Mouse (Mus musculus): ENCODE data around the gene Gm21970. TPM values are rescaled to one million over a fixed set of nuclear protein-coding genes. Genes with fewer than 3 reads are reported as not detected.

Gene Gm21970
- polyA plus RNA-seq, 1 experiment from 2014 or later: not detected

- WGBS: 72% methylated on average over 3 of the region's 3 CpGs
- no peak overlapping the region for H3K9ac ChIP-seq
- no peaks in the 10 kb centered on the region for H3K27me3 ChIP-seq (replicated peaks)
- no peak overlapping the region for H3K4me2 ChIP-seq (replicated peaks)
- no peaks in the 10 kb centered on the region for H3K9me3 ChIP-seq
- H3K36me3 ChIP-seq: no peaks in the 10 kb centered on the region
- no peak for ATAC-seq
- H3K27ac ChIP-seq: no peak overlapping the region
- no peaks in the 10 kb centered on the region for H3K4me1 ChIP-seq (replicated peaks)
- no peak overlapping the region for H3K4me3 ChIP-seq (replicated peaks)
Observed at GRCm38 (mm10) chr16:91462644-91463043, 71.1 kb downstream of the Gm21970 start.

DNA sequence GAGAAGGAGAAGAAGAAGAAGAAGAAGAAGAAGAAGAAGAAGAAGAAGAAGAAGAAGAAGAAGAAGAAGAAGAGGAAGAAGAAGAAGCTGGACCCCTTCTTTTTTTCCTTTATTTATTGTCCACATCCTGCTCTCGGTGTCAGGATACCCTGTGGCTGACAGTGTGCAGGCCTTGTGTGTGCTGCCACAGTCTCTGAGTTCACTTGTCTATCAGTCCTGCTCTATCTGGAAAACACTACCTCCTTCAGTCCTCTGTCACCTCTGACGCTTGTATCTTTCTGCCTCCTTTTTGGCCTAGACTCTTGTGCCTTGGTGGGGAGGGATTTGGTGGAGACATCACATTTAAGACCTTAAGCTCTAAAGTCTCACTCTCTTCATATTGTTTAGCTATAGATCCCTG is 71.9 kb downstream of the Gm21970 start:
- no peak overlapping the region for H3K9ac ChIP-seq
- H3K4me3 ChIP-seq (replicated peaks): no peak overlapping the region
- no peaks in the 10 kb centered on the region for H3K36me3 ChIP-seq
- ATAC-seq: no peak
- H3K4me2 ChIP-seq (replicated peaks): no peak overlapping the region
- H3K27me3 ChIP-seq (replicated peaks): no peaks in the 10 kb centered on the region
- 78% methylated on average over 2 of the region's 2 CpGs for WGBS
- no peak overlapping the region for H3K27ac ChIP-seq
- no peaks in the 10 kb centered on the region for H3K9me3 ChIP-seq
- no peaks in the 10 kb centered on the region for H3K4me1 ChIP-seq (replicated peaks)

DNA sequence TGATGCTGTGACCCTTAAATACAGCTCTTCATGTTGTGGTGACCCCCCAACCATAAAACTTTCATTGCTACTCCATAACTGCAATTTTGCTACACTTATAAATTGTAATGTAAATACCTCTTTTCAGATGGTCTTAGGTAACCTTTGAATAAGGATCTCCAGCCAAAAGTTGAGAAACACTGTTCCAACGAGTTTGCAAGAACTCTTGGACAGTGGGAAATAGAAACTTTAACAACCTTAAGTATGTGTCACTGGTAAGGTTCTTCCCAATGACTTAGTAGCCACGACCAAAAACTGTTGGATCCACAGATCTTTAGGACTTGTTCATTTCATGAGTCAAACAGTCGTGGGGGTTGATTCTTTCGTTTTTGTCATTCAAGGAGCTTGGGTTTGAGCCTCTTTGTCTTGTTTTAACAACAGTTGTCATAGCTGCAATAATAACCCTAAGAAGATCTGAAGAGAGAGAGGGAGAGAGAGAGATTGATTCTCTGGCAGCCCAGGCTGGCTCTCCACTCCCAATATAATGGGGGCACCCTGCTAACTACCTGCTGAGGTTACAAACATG is 72.4 kb downstream of the Gm21970 start:
- peak overlapping the region; percentile 95 for H3K4me2 ChIP-seq (replicated peaks)
- no peak overlapping the region for H3K9ac ChIP-seq
- H3K9me3 ChIP-seq: no peaks in the 10 kb centered on the region
- H3K4me3 ChIP-seq (replicated peaks): peak overlapping the region; percentile 60
- no peaks in the 10 kb centered on the region for H3K27me3 ChIP-seq (replicated peaks)
- no peak for ATAC-seq
- 82% methylated on average over 4 of the region's 4 CpGs for WGBS
- no peaks in the 10 kb centered on the region for H3K4me1 ChIP-seq (replicated peaks)
- H3K36me3 ChIP-seq: no peaks in the 10 kb centered on the region
- H3K27ac ChIP-seq: no peak overlapping the region

GRCm38 (mm10) chr16:91464594-91465504 is 73.3 kb downstream of the Gm21970 start:
- WGBS: 2% methylated on average over 44 of the region's 44 CpGs
- Histone ChIP-seq H3K4me3 (replicated peaks) (peak overlapping the region; percentile 60), H3K36me3 (no peaks in the 10 kb centered on the region), H3K9ac (peak overlapping the region; percentile 63), H3K4me2 (replicated peaks) (peak overlapping the region; percentile 95), H3K9me3 (no peaks in the 10 kb centered on the region), H3K27ac (peak overlapping the region; percentile 70), H3K27me3 (replicated peaks) (no peaks in the 10 kb centered on the region), H3K4me1 (replicated peaks) (no peaks in the 10 kb centered on the region)
- ATAC-seq: peak; percentile 99

DNA sequence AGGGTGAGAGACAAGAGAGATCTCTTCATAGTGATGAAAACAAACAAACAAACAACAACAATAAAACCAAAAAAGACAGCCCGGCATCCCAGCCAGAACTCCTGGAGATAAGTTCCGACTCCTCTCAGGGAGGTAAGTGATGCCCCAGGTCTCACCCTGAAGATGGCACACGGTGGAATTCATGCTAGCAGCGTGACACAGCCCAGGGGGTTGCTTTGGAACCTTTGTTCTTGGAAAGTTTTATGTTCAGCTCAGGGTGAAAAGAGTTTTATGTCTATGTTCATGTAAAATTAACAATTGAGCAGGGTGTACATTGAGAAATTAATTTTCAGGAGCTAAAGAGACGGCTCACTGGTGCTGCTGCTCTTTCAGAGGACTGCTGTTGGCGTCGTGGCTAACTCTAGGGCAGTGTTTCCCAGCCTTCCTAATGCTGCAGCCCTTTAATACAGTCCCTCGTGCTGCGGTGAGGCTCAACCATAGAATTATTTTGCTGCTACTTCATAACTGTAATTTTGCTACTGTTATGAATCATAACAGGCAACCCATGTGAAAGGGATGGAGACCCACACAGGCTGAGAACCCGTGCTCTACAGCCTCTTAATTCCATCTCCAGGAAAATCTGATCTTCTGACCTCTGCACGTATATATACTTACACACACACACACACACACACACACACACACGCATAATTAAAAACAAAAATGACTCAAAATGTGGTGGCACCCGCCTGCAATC is 74.2 kb downstream of the Gm21970 start:
- 48% methylated on average over 13 of the region's 13 CpGs for WGBS
- Histone ChIP-seq H3K36me3 (no peaks in the 10 kb centered on the region), H3K9me3 (no peaks in the 10 kb centered on the region), H3K4me1 (replicated peaks) (no peaks in the 10 kb centered on the region), H3K4me3 (replicated peaks) (peak overlapping the region; percentile 60), H3K4me2 (replicated peaks) (peak overlapping the region; percentile 95), H3K27me3 (replicated peaks) (no peaks in the 10 kb centered on the region), H3K27ac (0 out of 2 replicates have a peak overlapping the region, but pooled peaks have one; percentile 46), H3K9ac (peak overlapping the region; percentile 63)
- no peak for ATAC-seq

- no peaks in the 10 kb centered on the region for H3K36me3 ChIP-seq
- no peak overlapping the region for H3K27ac ChIP-seq
- no peaks in the 10 kb centered on the region for H3K4me1 ChIP-seq (replicated peaks)
- H3K9ac ChIP-seq: no peak overlapping the region
- no peaks in the 10 kb centered on the region for H3K9me3 ChIP-seq
- no peaks in the 10 kb centered on the region for H3K27me3 ChIP-seq (replicated peaks)
- H3K4me2 ChIP-seq (replicated peaks): no peak overlapping the region
- WGBS: 55% methylated on average over 6 of the region's 6 CpGs
- no peak for ATAC-seq
- no peak overlapping the region for H3K4me3 ChIP-seq (replicated peaks)
Observed at GRCm38 (mm10) chr16:91466566-91466965, 75.0 kb downstream of the Gm21970 start.

Other genes with a start within 250 kb of the Gm21970 start
- not detected in 2 replicates for gene Olig2, start 166.3 kb upstream of the Gm21970 start, polyA plus RNA-seq (2015; fragmentation: Nextera tagmentation; extraction: Ambion mirVana)
- 0.13 TPM in 1 of 2 replicates, not detected in the other for gene Olig1, start 121.9 kb upstream of the Gm21970 start, polyA plus RNA-seq (2015; fragmentation: Nextera tagmentation; extraction: Ambion mirVana)
- 43.9 and 44.5 TPM in 2 replicates for gene Ifnar2, start 18.9 kb upstream of the Gm21970 start, polyA plus RNA-seq (2015; fragmentation: Nextera tagmentation; extraction: Ambion mirVana)
- 64.8 and 74.4 TPM in 2 replicates for gene Il10rb, start 14.4 kb downstream of the Gm21970 start, polyA plus RNA-seq (2015; fragmentation: Nextera tagmentation; extraction: Ambion mirVana)
- 40.1 and 42.0 TPM in 2 replicates for gene Ifnar1, start 93.5 kb downstream of the Gm21970 start, polyA plus RNA-seq (2015; fragmentation: Nextera tagmentation; extraction: Ambion mirVana)
- gene Ifngr2, start 155.4 kb downstream of the Gm21970 start, polyA plus RNA-seq (2015; fragmentation: Nextera tagmentation; extraction: Ambion mirVana): 76.4 and 90.6 TPM in 2 replicates
- 31.7 and 32.2 TPM in 2 replicates for gene Tmem50b, start 206.1 kb downstream of the Gm21970 start, polyA plus RNA-seq (2015; fragmentation: Nextera tagmentation; extraction: Ambion mirVana)
- gene Dnajc28, start 227.3 kb downstream of the Gm21970 start, polyA plus RNA-seq (2015; fragmentation: Nextera tagmentation; extraction: Ambion mirVana): 2.1 and 2.5 TPM in 2 replicates

Measured in intestine, embryonic 15.5 days (tissue).